Mouse (Mus musculus): ENCODE measurements around the gene Evc.

DNA sequence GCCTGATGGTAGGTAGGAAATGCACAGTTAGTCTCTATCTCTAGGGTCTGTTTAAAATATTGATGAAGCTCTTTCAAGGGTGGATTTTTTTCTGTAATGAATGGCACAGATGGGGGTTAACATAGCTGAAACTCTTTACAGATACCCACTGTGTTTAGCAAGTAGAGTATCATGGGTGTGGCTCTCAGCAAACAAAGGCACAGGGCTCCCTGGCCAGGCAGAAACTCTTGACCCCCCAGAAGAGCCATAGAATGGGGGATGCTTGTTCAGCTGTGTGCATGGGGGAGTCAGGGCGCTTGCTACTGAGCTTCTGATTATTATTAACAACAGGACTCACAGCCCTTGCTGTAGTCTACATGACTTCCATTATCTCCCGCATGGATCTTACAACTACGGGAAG is 87.8 kb downstream of the Evc start:
- TF ChIP-seq POLR2A (IDR thresholded peaks at IDR 0.05; ENCODE audit: extremely low read depth, insufficient read depth, low read length) (no peak), CTCF (IDR thresholded peaks at IDR 0.05; ENCODE audit: low read depth, low read length) (no peak)

Data from liver, adult 2 months (tissue).